Mouse (Mus musculus): ENCODE measurements at regions not wholly inside any gene's neighbourhood (a gene's known extent, or its start where the extent isn't known, plus 50 kb on each side); places are given as distances from the start of the nearest gene placed in this dataset.

DNA sequence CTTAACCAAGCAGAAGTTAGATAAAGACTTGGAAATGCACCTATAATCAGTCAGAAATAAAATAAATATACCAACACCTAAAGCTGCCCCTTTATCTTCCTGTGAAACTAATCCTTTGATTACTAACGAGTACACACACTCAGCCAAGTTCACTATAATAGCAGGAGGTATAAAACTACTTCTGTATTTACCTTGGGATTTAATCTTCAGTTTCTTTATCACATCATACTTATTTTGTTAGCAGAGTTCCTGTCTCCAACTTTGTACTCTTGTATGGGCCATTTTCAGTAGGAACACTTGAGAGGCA lies 367.7 kb upstream of the Ctso start:
- TF ChIP-seq POLR2AphosphoS5 (IDR thresholded peaks at IDR 0.05; ENCODE audit: insufficient replicate concordance, low read depth, low read length) (no peak), GATA1 (IDR thresholded peaks at IDR 0.05; ENCODE audit: borderline replicate concordance, low read length) (no peak)
